ENCODE assay signal across 17 mouse cellular contexts in genomic region chr11:90419706-90420105, GRCm38 (mm10). TPM values are rescaled to one million over a fixed set of nuclear protein-coding genes. Genes with fewer than 3 reads are reported as not detected.
DNase-seq lines count a peak whose midpoint lies in the region; ATAC-seq and TF ChIP-seq lines count a peak whose summit lies in the region.
"Had no signal": no experiment of that assay in that cellular context is flagged by ENCODE, and none has a peak within 500 bp of the region (broad histone marks: within the 10 kb centered on the region; RNA-seq: fewer than 3 reads in every experiment).

No protein-coding gene starts in this region.

- H3K9ac ChIP-seq in forebrain, postnatal 0 days, result no peak overlapping the region
- H3K9ac ChIP-seq: limb, embryonic 15.5 days; lung, embryonic 15.5 days; midbrain, embryonic 13.5 days had no signal

- H3K4me3 ChIP-seq in megakaryocyte, embryonic 14.5 days (replicated peaks), result peak overlapping the region; percentile 19
- H3K4me3 ChIP-seq in forebrain, postnatal 0 days (ENCODE audit: low read depth, low read length), result no peak overlapping the region
- H3K4me3 ChIP-seq: erythroblast, embryonic 14.5 days; heart, adult 2 months; hindbrain, embryonic 10.5 days; limb, embryonic 15.5 days; lung, embryonic 15.5 days; midbrain, embryonic 13.5 days had no signal

- TF ChIP-seq CTCF in forebrain, postnatal 0 days (IDR thresholded peaks at IDR 0.05; ENCODE audit: low read depth), result no peak

- 0 out of 2 replicates have a peak, but pooled peaks cover 5% of the 10 kb centered on the region for H3K9me3 ChIP-seq in megakaryocyte, embryonic 14.5 days
- H3K9me3 ChIP-seq in forebrain, postnatal 0 days (ENCODE audit: low read length), result no peaks in the 10 kb centered on the region
- H3K9me3 ChIP-seq: hindbrain, embryonic 10.5 days; limb, embryonic 15.5 days; lung, embryonic 15.5 days; midbrain, embryonic 13.5 days had no signal

- no peak for ATAC-seq in forebrain, postnatal 0 days
- ATAC-seq: midbrain, embryonic 13.5 days; Patski had no signal

- H3K36me3 ChIP-seq in megakaryocyte, embryonic 14.5 days (replicated peaks; ENCODE audit: low read length), result no peaks in the 10 kb centered on the region
- H3K36me3 ChIP-seq in forebrain, postnatal 0 days (ENCODE audit: insufficient read depth), result no peaks in the 10 kb centered on the region
- H3K36me3 ChIP-seq: hindbrain, embryonic 10.5 days; limb, embryonic 15.5 days; lung, embryonic 15.5 days; midbrain, embryonic 13.5 days had no signal

- peaks cover 20% of the 10 kb centered on the region for H3K4me1 ChIP-seq in megakaryocyte, embryonic 14.5 days
- no peaks in the 10 kb centered on the region for H3K4me1 ChIP-seq in forebrain, postnatal 0 days (ENCODE audit: insufficient read depth)

- peaks cover 49% of the 10 kb centered on the region for H3K27me3 ChIP-seq in megakaryocyte, embryonic 14.5 days (replicated peaks)
- H3K27me3 ChIP-seq in forebrain, postnatal 0 days (ENCODE audit: insufficient read depth, low read length), result no peaks in the 10 kb centered on the region

- H3K4me2 ChIP-seq in forebrain, postnatal 0 days (ENCODE audit: low read depth), result no peak overlapping the region
- H3K4me2 ChIP-seq: limb, embryonic 15.5 days; lung, embryonic 15.5 days; midbrain, embryonic 13.5 days had no signal

- DNase-seq in layer of hippocampus, adult 11-12 months (ENCODE audit: low spot score), result peak; percentile 4
- DNase-seq in layer of hippocampus, adult 9-10 months (ENCODE audit: low spot score), result no peak
- peak; percentile 45 for DNase-seq in CD4-positive helper T cell, adult 2 months (ENCODE audit: low read depth, low spot score)
- peak; percentile 40 for DNase-seq in brain, adult 2 months (ENCODE audit: low read depth, low spot score)
- no peak for DNase-seq in forebrain, postnatal 0 days
- DNase-seq in kidney, adult 8-10 months, result no peak
- DNase-seq in cerebellum, adult 11 months, result no peak
- DNase-seq: adrenal gland, postnatal 10 days; heart, adult 2 months; kidney, adult 18-20 months had no signal

- no peak overlapping the region for H3K27ac ChIP-seq in forebrain, postnatal 0 days (ENCODE audit: low read depth, low read length)
- H3K27ac ChIP-seq: heart, adult 2 months; hindbrain, embryonic 10.5 days; limb, embryonic 15.5 days; lung, embryonic 15.5 days; midbrain, embryonic 13.5 days had no signal

- WGBS in forebrain, postnatal 0 days, result 92% methylated on average over 11 of the region's 11 CpGs

RNA-seq across cellular contexts. Expression of gene Hlf, which starts 29.0 kb away (rescaled TPM):
- 0.98 TPM in 1 of 2 replicates, not detected in the other for polyA plus RNA-seq in megakaryocyte, embryonic 14.5 days (2012; ENCODE audit: insufficient read depth, low replicate concordance)
- 5.7 and 6.8 TPM in 2 replicates for total RNA-seq in forebrain, postnatal 0 days (2014; rRNA removed)
- polyA plus RNA-seq in forebrain, postnatal 0 days (2015; fragmentation: Nextera tagmentation; extraction: Ambion mirVana), result 5.5 and 9.7 TPM in 2 replicates

Comparison
In these comparisons a context has a peak if more than half of its experiments do, and no peak if none do; other contexts are left out.
1. DNase-seq: peak in layer of hippocampus, adult 11-12 months (single experiment), CD4-positive helper T cell, adult 2 months (single experiment) and brain, adult 2 months (single experiment); none in layer of hippocampus, adult 9-10 months (single experiment), forebrain, postnatal 0 days (single experiment), kidney, adult 8-10 months (0 of 2) and cerebellum, adult 11 months (single experiment).